Mouse (Mus musculus) embryo, embryonic 10.5 days (tissue): Measurements from ENCODE around the gene Tbp.

Experiments
- DNase-seq: peaks from one replicate; pipeline ENCODE4 v3.0.0-alpha.2; 2015; ENCODE audit warnings: low spot score

The Tbp gene

GRCm38 (mm10) chr17:15499656-15500394, at the start of gene Tbp, which contains the start of gene Psmb1:
Gene Tbp, plus strand, starts transcription at chr17:15499888.
Gene Psmb1, minus strand, starts transcription at chr17:15499751.
- peak; percentile 99 for DNase-seq

GRCm38 (mm10) chr17:15455203-15455602, 44.5 kb upstream of the Tbp start:
- no peak for DNase-seq

GRCm38 (mm10) chr17:15456595-15456994, 43.1 kb upstream of the Tbp start:
- DNase-seq = no peak

- DNase-seq = no peak
Measured at GRCm38 (mm10) chr17:15459761-15460160, 39.9 kb upstream of the Tbp start.

GRCm38 (mm10) chr17:15461921-15462495, 37.7 kb upstream of the Tbp start:
- DNase-seq = no peak

- peak; percentile 90 for DNase-seq
Measured at GRCm38 (mm10) chr17:15467669-15468068, 32.0 kb upstream of the Tbp start.

GRCm38 (mm10) chr17:15472671-15473070, 27.0 kb upstream of the Tbp start:
- DNase-seq = no peak

GRCm38 (mm10) chr17:15490542-15490941, 9.1 kb upstream of the Tbp start:
- no peak for DNase-seq

GRCm38 (mm10) chr17:15497882-15498752, 1.6 kb upstream of the Tbp start:
- peak; percentile 97 for DNase-seq

GRCm38 (mm10) chr17:15498753-15499113, 955 bp upstream of the Tbp start:
- DNase-seq = no peak

GRCm38 (mm10) chr17:15510694-15511093, 11.0 kb downstream of the Tbp start:
- DNase-seq = no peak

GRCm38 (mm10) chr17:15517776-15518175, 18.1 kb downstream of the Tbp start:
- no peak for DNase-seq

- DNase-seq = no peak
Measured at GRCm38 (mm10) chr17:15518186-15518585, 18.5 kb downstream of the Tbp start.

GRCm38 (mm10) chr17:15518766-15519165, 19.1 kb downstream of the Tbp start:
- no peak for DNase-seq

- DNase-seq = peak; percentile 23
Measured at GRCm38 (mm10) chr17:15526304-15526703, 26.6 kb downstream of the Tbp start.

GRCm38 (mm10) chr17:15526986-15527810, 27.5 kb downstream of the Tbp start, which contains the start of gene Pdcd2:
Gene Pdcd2, minus strand, starts transcription at chr17:15527301.
- peak; percentile 97 for DNase-seq

GRCm38 (mm10) chr17:15527811-15528136, 28.1 kb downstream of the Tbp start:
- DNase-seq = no peak

- DNase-seq = no peak
Measured at GRCm38 (mm10) chr17:15528887-15529286, 29.2 kb downstream of the Tbp start.

GRCm38 (mm10) chr17:15530141-15530540, 30.5 kb downstream of the Tbp start:
- DNase-seq = peak; percentile 67

- no peak for DNase-seq
Measured at GRCm38 (mm10) chr17:15535162-15535800, 35.6 kb downstream of the Tbp start.

GRCm38 (mm10) chr17:15535943-15536342, 36.3 kb downstream of the Tbp start:
- peak; percentile 38 for DNase-seq
